Mouse (Mus musculus): Measurements from ENCODE around the gene Pgs1.

Pgs1 gene

DNA sequence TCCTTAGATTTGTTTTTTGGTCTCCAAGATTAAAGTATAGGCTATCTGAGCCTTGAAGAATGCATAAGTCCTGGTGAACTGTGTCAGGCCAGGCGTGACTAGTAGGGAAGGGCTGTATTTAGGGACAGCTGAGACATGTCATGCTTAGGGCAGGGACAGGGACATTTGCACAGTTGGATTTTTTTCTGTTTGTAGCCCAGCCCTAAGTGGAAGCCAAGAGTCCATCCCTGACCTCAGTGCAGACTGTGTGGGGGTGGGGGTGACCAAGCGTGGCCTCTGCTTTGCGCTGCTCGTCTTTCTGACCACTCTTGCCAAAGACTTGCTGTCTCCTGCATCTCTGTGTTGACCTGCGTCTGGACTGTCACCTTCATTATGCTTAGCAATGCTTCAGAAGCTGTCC, 18.1 kb downstream of the Pgs1 start:
- peak; percentile 77 for DNase-seq

DNA sequence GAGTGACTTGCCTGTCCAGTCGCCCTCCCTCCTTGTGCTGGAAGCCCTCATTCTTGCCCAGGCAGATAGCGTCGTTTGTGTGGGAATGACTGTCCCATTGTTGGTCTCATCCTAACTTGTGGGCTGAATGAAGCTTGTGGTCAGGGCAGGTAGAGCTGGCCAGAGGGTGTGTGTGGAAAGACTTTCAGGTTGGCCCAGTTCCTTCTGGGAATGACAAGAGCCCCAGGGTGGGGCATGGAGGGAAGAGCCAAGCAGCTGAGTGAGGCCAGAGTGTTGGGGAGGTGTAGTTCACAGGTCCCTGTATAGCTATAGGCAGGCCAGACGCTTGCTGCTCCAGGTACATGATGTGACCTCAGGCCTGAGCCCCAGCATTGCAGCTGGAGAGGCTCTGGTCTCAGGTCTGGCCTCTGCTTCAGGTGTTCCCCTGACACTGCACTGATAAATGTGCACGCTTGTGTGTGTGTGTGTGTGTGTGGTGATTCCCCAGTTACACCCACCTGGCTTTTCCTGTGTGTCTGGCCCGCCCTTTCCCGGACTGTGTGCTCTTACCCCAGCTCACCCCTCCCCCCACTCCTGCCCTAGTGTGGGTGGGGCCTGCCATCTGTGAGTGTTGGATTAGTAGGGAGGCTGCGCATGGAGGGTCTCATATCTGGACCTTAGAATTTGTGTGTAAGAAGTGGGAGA, 21.5 kb downstream of the Pgs1 start:
- no peak for DNase-seq

DNA sequence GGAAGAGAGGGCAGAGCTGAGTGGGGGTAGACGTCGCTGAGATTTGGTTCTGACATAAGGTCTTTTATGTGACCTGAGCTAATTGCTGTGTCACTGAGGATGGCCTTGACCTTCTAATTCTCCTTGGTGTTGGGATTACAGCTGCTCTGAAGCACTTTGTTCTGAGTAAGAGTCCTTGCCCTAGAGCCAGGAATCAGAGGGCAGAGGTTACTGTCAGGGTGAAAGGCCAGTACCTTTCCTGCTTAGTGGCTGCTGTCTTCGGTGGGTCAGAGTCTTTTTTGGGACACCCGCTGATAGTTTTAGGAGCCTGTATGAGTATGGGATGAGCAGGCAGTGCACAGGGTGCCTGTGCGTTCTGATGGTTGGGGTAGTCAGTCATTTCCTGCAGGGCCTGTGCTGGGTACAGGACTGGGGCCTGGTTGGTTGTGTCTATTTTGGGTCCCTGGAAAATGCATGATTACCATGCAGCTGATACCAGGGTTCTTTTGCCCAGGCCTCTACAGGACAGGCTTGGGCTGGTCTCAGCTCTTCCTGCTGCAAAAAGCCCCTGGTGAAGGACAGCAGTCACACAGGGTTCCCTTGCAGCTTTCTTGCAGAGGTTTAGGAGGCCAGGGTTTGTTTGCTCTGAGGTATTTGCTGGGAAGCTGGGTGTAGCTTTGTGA, 22.2 kb downstream of the Pgs1 start:
- DNase-seq = no peak

DNA sequence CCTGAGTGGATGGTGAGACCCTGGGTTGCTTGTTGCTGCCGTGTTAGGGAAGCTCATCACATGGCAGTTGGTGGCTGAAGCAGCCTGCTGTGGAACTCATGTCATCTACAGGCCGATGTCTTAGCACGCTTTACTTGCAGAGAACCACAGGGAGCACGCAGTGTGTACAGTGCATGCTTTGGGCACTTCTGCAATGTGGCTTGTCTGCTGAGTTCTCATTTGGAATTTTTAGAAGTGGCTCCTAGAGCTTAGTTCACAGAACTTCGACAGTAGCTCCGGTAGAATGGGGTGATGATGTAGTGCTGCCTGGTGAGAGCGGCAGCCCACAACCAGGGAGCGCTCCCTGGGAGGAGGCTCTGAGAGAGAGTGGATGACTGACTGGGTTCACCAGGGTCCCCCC, 22.8 kb downstream of the Pgs1 start:
- no peak for DNase-seq

DNA sequence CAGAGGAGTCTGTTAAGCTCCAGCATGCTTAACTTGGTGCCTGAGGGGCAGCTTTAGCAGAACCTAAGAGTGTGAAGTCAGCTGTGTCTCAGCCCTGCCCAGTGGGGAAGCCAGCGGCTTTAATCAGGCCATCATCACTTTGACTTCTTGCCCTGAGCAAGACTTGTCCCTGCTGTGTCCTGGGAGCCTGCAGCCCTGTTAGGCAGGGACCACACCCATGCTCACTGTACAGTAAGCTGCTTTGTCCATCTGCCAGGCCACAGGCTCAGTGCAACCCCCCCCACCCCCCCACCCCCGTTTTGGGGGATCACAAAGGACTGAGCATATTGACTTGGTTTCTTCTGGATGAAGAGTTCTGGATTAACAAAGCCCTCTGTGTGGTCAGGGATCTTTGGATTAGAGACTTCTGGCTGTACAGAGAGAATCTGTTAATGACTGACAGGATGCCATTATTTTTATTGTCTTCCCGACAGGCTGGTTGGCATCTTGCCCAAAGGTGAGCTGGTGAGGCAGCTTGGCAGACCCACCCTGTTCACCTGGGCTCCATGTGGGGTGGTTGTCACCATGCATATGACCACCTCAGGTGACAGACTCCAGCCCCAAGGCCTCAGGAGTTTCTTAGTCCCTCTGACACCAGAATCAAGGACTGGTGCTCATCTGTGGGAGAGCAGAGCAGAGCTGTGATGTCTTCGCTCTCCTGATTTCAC, 23.9 kb downstream of the Pgs1 start:
- peak; percentile 58 for DNase-seq

DNA sequence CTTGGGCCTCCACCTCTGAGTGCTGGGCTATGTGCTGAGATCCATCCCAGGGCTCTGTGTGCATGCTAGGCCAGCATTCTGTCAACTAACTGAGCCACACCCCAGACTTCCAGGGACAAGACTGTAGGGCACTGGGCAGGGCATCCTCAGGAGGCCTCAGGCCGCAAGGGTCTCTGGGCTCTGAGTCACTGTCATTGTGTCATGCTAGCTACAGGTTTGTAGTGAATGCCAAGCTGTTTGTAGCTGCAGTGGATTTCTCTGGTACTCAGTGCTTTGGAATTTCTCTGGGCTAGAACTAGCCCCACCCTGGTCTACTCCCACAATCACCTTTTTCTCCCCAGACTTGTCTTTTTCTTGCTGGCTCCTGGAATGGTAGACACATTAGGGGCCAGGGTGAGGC, 26.5 kb downstream of the Pgs1 start:
- no peak for DNase-seq

DNA sequence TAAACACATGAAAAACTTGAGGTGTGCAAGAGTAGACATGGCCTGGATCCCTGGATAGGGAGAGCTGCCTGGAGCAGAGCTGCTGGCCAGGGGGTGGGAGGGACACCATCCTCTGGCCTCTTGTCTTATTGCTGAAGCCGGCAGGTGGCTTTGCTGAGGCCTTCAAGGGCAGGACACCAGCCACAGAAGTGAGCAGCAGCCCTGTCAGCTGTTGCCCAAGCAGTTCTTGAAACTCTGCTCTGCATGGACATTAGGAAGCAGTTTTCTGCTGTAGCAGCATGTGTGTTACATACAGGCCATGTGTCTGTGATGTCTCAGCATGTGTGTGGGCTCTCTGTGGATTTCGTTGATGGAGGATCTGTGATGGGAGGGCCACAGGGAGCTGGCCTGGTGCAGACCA, 27.2 kb downstream of the Pgs1 start:
- DNase-seq = no peak

DNA sequence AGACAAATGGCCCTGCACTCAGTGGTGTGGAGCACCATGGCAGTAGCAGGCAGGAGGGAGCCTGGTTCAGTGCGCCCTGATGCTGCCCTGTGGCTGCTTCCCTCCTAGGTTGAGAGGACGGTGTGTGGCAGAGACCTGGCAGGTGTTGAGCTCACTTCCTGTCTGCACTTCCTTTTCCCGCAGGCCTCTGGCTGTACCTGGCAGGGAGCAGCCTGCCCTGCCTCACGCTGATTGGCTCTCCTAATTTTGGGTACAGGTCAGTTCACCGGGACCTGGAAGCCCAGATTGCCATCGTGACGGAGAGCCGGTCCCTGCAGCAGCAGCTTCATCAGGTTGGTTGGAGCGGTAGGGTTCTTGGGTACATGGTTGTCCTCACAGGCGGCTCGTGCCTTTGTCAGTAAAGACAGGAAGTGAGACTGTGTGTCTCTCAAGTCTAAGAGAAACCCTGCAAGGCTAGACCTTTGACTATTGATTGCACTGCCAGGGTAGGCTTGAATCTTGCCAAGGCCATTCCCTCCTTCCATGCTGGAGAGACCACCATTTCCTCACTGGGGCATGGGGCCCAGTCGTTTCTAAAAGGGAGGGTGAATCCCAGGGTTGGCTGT, 28.4 kb downstream of the Pgs1 start:
- DNase-seq = no peak

DNA sequence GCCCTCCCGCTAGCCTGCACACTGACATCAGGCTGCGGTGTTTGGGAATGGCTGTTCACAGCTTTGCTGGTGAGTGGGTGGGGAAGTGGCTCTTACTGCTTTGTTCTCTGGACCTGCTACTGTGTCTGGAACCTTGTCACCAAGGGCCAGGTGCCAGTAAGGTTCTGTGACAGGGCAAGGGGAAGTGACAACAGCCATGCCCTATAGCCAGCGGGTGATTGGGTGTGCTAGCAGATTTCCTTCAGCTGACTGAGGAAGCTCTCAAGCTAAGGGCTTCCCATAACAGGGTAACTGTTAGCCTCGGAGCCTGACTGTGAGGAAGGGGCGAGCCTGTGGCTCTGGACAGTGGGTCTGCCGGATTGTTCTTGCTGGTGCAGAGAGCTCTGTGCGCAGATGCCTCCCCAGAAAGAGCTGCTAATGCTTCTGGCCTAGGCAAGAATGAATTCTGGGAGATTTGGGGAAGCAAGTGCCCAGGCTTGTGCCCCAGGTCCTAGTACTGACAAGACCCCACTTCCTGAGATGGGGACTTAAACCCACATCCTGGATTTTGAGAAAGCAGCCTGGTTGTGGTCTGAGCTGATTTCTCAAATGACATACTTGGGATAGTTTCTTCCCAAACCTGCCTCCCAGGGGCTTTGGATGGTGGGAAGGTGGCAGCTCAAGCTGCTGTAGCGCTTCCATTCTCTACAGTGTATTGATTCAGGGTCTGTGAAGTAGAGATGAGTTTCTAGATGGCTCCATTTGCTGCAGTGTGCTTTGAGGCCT, 29.5 kb downstream of the Pgs1 start:
- DNase-seq = no peak

DNA sequence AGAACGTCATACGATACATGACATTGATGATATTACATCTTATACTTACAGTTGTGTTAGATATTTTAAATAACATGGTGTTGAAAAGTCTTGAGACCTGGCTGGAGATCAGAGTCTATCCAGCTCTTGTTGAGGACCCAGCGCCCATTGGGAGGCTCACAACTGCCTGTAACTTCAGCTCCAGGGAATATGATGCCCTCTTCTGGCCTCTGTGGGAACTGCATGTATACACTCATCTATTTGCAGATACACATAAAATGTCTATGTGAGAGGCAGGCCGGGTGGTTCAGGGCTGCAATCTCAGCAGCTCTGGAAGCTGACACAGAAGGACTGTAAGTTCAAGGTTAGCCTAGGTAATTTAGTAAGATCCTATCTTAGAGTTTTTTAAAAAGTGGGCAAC, 32.2 kb downstream of the Pgs1 start:
- peak; percentile 46 for DNase-seq

DNA sequence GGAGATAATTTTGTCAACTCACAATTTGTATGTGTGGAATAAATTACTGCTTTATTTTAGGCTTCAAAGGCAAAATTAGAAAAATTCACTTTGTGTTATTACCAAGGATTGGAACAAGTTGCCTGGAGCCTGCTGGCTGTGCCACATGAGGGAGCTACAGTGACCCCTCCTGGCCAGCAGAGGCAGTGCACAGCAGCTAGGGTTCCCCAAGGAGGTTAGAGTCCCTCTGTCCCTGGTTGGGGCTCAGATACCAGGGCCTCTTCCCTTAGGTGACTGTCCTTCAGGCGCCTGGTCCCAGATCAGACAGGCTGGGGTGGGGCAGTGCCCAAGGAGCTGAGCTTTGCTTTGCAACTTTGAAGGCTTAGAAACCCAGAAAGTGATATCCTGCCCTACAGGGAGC, 35.7 kb downstream of the Pgs1 start:
- peak; percentile 87 for DNase-seq

DNA sequence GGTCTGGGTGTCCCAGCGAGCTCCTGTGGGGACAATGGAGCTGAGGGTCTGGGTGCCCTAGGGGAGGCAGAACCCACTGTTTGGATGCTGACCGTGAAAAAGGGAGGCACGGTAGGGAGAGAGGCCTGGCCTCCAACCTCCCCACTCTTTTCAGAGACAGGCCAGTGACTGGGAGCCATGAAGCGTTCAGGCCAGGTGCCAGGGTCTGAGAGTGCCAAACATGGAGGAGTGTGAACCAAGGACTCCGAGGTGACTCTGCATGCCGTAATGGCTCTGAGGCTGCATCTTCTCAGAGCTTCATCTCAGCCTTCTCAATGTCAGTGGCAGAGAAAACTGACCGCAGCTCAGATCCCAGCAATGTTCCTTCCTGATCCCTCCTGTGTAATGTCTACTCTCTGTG, 37.4 kb downstream of the Pgs1 start:
- DNase-seq = no peak

DNA sequence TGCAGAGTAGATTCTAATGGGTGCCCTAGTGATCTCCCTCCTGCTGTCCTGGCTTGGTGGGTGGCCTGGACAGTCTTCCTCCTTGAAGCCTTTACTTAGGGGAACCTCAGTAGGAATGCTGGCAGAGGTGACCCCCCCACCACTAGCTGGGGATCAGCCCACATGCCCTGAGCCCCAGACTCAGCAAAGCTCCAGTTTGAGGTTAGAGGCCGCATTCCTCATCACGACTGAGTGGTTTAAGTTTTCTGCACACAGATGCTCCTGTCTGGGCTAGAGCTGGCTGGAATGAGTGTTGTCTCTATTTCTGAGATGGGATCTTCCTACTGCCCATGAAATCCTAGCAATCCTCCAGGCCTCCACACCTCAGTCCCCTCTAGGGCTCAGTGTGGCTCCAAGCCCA, 38.0 kb downstream of the Pgs1 start:
- peak; percentile 38 for DNase-seq

DNA sequence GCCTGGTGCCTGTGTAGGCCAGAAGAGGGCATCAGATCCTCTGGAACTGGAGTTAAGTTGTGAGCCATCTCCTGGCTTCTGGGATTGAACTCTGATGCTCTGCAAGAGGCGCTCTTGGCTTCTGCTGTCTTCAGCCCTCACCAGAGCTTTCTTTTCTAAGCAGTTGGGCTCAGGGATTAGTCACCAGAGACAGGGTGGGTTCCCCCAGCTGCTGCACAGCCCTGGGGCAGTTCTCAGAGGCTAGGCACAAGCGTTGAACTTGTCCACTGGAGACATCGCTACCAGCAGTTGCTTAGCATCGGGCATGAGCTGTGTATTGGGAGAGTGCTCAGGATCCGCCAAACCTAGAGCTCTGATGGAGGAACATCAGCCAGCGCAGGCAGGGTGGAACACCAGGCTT, 43.1 kb downstream of the Pgs1 start:
- DNase-seq = no peak

DNA sequence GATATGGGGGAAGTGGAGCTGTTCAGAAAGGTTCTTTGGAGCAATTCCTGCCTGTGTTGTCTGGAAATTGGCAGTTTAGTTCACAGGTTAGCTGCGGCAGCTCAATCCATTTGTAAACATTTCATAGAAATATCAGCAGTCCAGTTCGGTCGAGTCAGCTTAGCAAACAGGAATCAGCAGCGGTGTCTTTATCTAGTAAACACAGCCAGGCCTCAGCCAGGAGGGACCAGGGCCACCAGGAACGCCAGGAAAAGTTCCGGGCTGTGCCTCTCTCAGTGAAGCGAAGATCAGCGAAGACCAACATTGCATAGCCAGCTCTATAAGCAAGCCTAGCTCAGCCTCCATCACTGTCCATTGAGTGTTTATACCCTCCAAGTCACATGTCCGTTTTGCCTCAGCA, 45.0 kb downstream of the Pgs1 start:
- no peak for DNase-seq

DNA sequence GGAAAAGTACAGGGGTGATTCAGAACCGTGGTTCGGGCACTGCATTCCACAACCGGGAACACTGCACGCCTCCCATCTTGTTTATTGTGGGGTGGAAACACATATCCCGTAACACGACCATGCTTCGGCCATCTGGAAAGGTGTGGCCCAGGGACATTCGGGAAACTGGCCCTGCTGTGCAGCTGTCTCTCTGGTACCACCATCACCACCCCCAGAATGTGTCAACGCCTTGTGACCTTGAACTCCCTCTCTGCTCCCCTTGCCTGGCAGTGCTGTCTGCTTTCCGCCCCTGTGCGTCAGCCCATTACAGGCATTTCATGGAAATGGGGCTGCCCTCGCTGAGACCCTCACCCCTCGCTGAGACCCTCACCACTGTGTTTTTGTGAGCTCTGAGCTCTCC, 48.3 kb downstream of the Pgs1 start:
- DNase-seq = no peak

DNA sequence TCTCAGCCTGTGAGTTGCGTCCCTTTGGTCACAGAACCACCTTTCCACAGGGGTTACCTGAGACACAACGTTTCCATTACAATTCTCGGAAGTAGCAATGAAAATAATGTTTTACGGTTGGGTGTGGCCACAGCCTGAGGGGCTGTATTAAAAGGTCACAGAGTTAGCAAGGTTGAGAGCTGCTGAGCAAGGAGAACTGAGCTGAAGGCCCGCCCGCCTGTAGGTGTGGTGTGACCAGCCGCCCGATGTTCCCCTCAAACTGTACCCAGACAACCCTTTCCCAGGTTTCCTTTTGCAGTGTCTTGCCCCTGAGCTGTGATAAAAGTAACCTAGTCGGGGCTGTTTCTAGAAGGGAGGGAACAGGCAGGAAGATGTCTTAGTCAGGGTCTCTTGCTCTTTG, 49.0 kb downstream of the Pgs1 start:
- no peak for DNase-seq

DNA sequence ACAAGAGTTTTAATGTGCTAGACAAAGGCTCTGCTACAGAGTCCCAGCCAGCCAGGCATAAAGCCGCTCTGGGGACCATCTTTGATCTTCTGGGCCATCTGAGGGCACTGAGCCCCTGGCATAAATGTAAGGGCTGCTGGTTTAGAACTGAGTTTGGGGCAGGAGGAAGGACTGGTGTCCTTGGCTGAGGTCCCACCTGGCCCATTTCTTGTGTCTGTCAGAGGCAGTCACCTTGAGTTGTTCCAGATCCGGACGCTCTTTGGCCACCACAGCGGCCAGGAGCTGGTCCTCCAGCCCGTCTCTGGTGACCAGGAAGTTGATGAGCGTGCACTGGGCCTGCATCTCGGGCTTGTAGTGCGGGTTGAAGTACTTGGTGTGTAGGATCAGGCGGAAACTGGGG, 56.7 kb downstream of the Pgs1 start:
- DNase-seq = no peak

DNA sequence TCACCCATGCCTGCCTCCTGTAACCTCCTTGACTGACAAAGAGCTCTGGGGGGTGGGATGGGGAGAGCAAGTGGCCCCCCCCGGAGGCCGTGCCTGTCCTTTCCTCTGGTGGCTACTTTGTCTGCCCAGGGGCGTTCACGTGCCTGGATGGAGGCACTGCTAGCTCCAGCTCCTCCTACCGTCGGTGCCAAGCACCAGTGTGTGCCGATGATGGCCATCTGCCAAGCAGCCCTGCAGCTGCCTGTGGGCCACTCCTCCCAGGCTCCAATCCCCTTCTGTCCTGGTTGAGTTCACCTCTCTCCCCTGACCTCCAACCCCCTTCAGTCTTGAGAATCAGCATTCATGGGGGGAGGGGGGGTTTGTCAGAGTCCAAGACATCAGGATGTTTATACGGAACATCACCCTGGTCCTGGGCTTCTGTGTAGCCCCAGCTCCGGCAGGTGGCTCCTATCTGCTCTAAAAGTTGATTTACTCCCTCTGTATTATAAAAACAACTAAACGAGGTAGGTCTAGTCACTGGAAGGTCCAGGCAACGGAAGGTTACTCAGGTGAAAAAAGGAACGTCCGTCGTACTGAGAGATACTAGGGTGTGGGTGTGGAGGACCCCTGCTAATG, 57.3 kb downstream of the Pgs1 start:
- peak; percentile 83 for DNase-seq

DNA sequence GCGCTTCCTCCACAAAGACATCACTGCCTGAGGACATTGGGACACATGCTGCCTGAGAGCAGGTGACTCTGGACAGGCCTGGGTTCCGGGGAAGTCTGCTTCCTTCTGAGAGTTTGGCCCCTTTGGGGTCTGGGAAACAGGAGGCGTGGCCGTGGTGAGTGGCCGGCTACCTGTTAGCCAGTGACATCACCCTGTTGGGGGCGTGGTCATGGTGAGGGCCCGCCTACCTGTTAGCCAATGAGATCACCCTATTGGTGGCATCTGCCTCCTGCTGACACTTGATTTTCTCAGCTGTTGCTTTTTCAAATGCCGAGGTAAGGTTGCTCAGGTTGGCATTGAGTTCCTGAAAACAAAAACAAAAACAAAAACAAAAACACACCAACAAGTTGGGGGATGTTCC, 63.5 kb downstream of the Pgs1 start:
- no peak for DNase-seq

DNA sequence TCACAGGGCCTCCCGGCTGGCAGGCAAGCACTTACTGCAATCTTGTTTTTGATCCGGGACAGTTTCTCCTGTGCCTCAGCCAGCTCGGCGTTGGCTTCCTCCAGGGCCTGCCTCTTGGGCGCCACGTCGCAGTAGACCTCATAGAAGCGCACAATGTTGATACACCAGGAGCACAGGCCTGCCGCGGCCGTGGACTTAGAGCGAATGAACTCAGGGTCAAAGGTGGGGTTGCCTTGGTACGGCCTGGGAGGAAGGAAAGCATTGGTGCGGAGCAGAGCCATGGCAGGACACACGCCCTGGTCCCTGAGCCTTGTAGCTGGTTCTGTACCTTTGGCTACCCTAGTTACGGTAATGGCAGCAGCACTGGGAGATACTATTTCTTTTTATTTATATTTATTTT, 64.1 kb downstream of the Pgs1 start:
- DNase-seq = no peak

DNA sequence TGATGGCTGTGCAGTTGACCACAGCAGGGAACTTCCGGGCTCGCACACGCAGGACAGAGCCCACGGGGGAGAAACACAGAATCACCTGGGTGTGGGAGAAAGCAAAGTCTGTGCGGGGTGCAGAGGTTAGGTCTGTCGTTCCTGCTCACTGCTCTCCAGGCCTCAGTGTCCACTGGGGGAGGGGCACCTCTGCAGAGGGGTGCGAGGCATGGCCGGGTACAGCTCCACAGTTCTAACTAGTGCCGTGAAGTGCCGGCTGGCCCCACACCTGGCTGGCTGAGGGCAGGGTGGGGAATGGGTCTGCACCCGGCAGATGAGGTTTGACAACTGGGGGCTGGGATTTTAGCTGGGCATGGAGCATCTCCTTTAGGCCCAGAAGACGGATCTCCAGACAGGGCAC, 72.3 kb downstream of the Pgs1 start:
- DNase-seq = no peak

DNA sequence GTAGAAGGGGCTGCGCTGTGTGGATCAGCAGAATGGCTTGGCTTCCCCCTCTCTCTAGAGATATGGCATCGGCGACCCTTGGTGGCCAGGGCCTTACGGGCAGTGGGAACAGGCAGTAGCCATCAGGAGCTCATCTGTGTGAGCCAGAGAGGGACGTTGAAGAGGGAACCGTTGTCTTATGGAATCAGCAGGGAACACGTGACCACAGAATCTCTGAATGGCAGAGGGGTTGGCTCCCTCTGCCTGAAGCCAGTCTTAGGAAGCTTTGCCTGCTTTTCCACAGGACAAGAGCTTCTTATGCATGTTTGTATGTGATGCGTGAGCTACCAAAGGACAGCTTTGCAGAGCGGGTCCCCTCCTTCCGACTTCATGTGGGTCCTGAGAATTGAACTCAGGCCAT, 72.8 kb downstream of the Pgs1 start:
- no peak for DNase-seq
